15 mouse cellular contexts compared by ENCODE assay signal in the genomic region with DNA sequence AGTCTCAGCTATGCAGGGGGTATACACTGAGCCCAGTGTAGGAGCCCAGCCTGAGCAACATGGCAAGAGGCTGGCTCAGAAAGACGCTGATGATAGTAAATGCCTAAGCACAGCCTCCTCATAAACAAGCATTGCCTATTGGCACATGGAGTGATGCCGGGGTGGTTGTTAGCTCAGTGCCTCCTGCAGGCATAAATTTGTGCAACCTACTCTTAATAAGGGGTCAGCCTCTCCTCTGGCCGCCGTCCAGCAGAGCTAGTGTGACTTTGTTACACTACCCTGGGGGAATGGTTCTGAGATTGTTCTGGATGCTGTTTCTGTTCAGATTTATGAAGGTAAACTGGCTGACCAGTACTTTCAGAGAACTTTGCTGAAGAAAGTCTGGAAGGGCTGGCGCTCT.
"Had no signal": no experiment of that assay in that cellular context is flagged by ENCODE, and none has a peak within 500 bp of the region (broad histone marks: within the 10 kb centered on the region; RNA-seq: fewer than 3 reads in every experiment).

No protein-coding gene starts in this region.

- H3K4me3 ChIP-seq: limb, embryonic 15.5 days; liver, embryonic 13.5 days; lung, embryonic 15.5 days; megakaryocyte, embryonic 14.5 days; midbrain, embryonic 12.5 days; stomach, embryonic 15.5 days had no signal

- H3K27ac ChIP-seq: limb, embryonic 15.5 days; liver, embryonic 13.5 days; lung, embryonic 15.5 days; macrophage; midbrain, embryonic 12.5 days; stomach, embryonic 15.5 days had no signal

- H3K4me1 ChIP-seq: limb, embryonic 15.5 days; liver, embryonic 13.5 days; lung, embryonic 15.5 days; megakaryocyte, embryonic 14.5 days; midbrain, embryonic 12.5 days; stomach, embryonic 15.5 days had no signal

- H3K9ac ChIP-seq: limb, embryonic 15.5 days; liver, embryonic 13.5 days; liver, postnatal 0 days; lung, embryonic 15.5 days; midbrain, embryonic 12.5 days; stomach, embryonic 15.5 days had no signal

- ATAC-seq: inflammation-experienced regulatory T-cells, adult 6 months; intestine, postnatal 0 days; liver, postnatal 0 days had no signal

- H3K27me3 ChIP-seq: limb, embryonic 15.5 days; liver, embryonic 13.5 days; lung, embryonic 15.5 days; megakaryocyte, embryonic 14.5 days; midbrain, embryonic 12.5 days; stomach, embryonic 15.5 days had no signal

- H3K9me3 ChIP-seq: limb, embryonic 15.5 days; liver, embryonic 13.5 days; lung, embryonic 15.5 days; megakaryocyte, embryonic 14.5 days; midbrain, embryonic 12.5 days; stomach, embryonic 15.5 days had no signal

- H3K4me2 ChIP-seq: limb, embryonic 15.5 days; liver, embryonic 13.5 days; lung, embryonic 15.5 days; midbrain, embryonic 12.5 days; stomach, embryonic 15.5 days had no signal

- DNase-seq: layer of hippocampus, adult 9-11 months; layer of hippocampus, postnatal 36 days; liver, embryonic 13.5 days; liver, postnatal 0 days; lung, postnatal 14 days; right cerebral cortex, postnatal 14 days; thymus, postnatal 36 days had no signal
